Mouse (Mus musculus) gastrocnemius, postnatal 36 days (tissue): ENCODE results near the gene Elf5. TPM values are rescaled to one million over a fixed set of nuclear protein-coding genes. Genes with fewer than 3 reads are reported as not detected.
A peak's percentile ranks its signal among the peaks of the same experiment; 100 is the strongest.

Experiments
- DNase-seq, 2 experiments: peaks; one replicate each; pipeline ENCODE4 v3.0.0; 2022
- intact Hi-C: fragments of 180-260 bp; cut with DNase I; formaldehyde crosslinking; loops from one replicate; pipeline ENCODE4 v1.15.1; 2025
- total RNA-seq, 2 experiments: library from RNA; stranded (reverse); gene quantifications; 2 replicates each; pipeline ENCODE4 v1.2.3; 2021

Gene Elf5
- total RNA-seq, 2 experiments from 2014 or later = not detected

GRCm38 (mm10) chr2:103432695-103433275 lies 21.3 kb downstream of the Elf5 start:
- intact Hi-C loops = no loop called here
- DNase-seq = no peak

DNA sequence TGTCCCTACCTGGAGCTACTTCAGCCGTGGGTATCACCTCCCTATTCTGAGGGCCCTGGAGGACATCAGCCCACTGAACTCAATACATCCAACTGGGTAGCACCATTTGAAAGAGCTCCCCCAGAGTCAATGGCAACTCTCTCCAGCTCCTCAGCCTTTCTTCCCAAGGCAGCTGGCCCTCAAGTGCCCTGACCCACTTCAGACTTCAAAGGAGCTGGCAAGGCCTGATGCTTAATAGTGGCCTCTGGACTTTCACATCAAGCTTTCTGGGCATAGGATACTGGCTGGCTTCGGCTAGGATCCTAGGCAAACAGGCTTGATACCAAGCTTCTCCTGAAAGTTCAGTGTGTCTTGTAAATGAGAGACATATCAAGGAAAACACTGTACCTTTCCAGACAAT lies 23.6 kb downstream of the Elf5 start:
- intact Hi-C loops = no loop called here
- DNase-seq = no peak

GRCm38 (mm10) chr2:103436534-103436933 lies 25.0 kb downstream of the Elf5 start:
- no peak for DNase-seq
- intact Hi-C loops = no loop called here

- no peak for DNase-seq
- intact Hi-C loops = no loop called here
Observed at GRCm38 (mm10) chr2:103439071-103439622, 27.7 kb downstream of the Elf5 start.

GRCm38 (mm10) chr2:103439710-103440109 lies 28.2 kb downstream of the Elf5 start:
- peak; percentile 48 to 57 for DNase-seq
- intact Hi-C loops = no loop called here

DNA sequence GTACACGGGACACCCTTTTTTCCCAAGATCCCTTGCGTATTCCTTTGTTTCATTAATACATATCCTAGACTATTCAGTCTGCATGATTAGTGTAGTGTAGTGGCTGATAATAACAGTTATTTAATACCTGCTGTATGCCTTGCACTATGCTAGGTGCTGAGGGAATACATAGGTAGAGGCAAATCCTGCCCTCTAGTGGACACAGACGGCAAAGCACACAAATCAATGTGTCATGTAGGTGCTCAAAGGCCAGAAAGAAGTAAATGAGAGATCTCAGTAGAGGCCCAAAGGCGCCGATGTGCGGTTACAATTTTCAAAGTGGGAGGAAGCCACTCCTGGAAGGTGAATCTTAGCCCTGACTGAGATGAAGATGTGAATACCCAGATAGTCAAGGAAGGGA lies 34.3 kb downstream of the Elf5 start:
- no peak for DNase-seq
- intact Hi-C loops = no loop called here

- intact Hi-C loops = no loop called here
Observed at GRCm38 (mm10) chr2:103446326-103446725, 34.8 kb downstream of the Elf5 start.

GRCm38 (mm10) chr2:103448947-103449560 lies 37.6 kb downstream of the Elf5 start:
- DNase-seq = no peak
- intact Hi-C loops = no loop called here

More at GRCm38 (mm10) chr2:103446326-103446725, 34.8 kb downstream of the Elf5 start:
- no peak for DNase-seq

- intact Hi-C loops = loop anchor here (10.0 kb wide), 1 partner anchor 295 kb away; no protein-coding TSS in a partner anchor
- no peak for DNase-seq
Observed at GRCm38 (mm10) chr2:103449813-103450212, 38.3 kb downstream of the Elf5 start.

- intact Hi-C loops = loop anchor here (10.0 kb wide), 1 partner anchor 295 kb away; no protein-coding TSS in a partner anchor
- DNase-seq = no peak
Observed at GRCm38 (mm10) chr2:103450267-103450666, 38.8 kb downstream of the Elf5 start.

- DNase-seq = no peak
- intact Hi-C loops = loop anchor here (10.0 kb wide), 1 partner anchor 292 kb away; no protein-coding TSS in a partner anchor
Observed at GRCm38 (mm10) chr2:103452550-103452949, 41.1 kb downstream of the Elf5 start.

DNA sequence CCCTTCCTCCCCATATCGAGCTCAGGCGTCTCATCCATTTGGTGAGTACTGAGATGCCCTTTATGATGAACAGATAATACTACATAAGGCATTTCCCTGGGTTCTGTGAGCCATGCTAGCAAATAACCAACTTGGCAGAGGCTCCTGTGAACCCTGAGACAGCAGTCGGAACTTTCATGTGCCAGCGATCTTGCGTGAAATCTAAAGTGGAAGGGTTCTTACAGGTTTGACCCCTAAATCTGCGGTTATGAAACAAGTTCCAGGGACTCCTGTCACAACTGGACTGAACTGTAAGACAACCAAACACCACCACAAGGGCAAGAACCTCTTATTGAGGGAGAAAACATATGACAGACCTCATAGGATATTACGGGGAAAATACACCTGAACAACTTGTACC lies 44.3 kb downstream of the Elf5 start:
- DNase-seq = no peak
- intact Hi-C loops = loop anchor here (1.0 to 10.0 kb wide), 2 partner anchors 92 to 289 kb away; no protein-coding TSS in a partner anchor

DNA sequence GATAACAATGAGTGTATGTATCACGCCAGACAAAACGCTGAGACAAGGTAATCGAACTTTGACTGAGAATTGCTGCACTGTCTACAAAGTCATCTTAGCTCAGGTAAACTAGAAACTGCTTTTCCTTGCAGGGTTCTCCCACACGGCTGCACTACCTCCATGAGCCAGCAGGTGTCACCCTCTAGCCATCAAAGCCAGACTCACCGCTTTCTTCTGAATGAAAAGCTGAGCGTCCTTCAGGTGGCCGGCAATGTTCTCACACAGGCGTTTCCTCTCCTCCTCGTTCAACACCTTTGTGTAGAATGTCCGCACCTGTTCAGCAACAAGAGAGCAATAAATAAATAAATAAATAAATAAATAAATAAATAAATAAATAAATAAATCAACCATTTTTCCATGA lies 45.2 kb downstream of the Elf5 start:
- DNase-seq = peak; percentile 75 to 77
- intact Hi-C loops = loop anchor here (1.0 to 10.0 kb wide), 2 partner anchors 91 to 288 kb away; no protein-coding TSS in a partner anchor

DNA sequence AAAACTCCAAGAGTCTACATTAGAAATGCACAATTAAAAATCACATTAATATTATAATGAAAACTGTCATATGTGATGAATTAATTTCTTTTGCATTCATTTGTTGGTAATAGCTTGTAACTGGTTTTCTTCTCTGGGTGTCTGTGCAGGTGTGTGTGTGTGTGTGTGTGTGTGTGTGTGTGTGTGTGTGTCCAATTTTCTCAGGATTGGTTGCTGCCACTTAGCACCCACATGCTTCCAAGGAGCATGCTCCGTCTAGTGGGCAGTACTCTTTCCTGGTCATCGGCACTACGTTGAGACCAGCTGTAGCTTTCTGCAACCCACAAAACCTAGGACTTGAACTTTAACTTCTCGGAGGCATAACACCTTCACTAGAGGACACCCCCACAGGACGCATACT lies 45.6 kb downstream of the Elf5 start:
- DNase-seq = no peak
- intact Hi-C loops = loop anchor here (10.0 kb wide), 1 partner anchor 288 kb away; no protein-coding TSS in a partner anchor

- DNase-seq = no peak
- intact Hi-C loops = loop anchor here (10.0 kb wide), 1 partner anchor 287 kb away; no protein-coding TSS in a partner anchor
Observed at GRCm38 (mm10) chr2:103457628-103458027, 46.1 kb downstream of the Elf5 start.

DNA sequence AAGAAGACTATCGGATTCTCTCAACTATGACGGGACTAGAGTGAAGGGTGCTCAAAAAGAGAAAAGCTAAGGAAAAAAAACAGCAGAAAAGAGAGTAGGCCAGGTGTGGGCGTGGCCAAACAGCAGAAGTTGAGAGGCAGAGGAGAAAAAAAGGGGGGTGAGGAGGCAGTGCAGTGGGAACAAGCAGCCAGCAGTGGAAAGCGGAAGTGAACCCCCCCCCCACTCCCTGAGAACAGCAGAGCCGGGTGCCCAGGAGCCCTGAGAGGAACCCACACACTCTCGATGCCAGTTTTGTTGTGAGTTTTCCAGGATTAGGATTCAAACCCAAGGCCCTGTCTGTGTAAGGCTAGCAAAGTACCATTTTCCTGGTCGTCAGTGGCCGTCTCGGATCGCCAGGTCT lies 47.6 kb downstream of the Elf5 start:
- DNase-seq = no peak
- intact Hi-C loops = loop anchor here (10.0 kb wide), 1 partner anchor 286 kb away; no protein-coding TSS in a partner anchor

DNA sequence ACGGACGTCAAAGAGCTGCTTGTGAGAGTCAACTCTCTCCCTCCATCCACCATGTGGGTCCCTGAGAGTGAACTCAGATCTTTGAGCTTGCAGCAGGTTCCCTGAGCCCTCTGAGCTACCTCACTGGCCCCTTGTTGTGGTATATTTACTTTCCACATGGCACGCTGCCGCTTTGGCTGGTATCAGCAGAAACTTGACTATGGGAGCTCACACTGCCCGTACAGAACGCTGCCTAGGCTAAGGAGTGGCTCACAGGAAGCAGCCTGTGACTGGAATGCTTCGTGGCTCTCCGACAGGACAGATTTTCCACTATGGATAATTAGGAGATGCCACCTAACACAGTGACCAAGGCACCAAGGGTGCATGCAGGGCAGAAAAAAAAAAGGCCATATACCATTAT lies 49.7 kb downstream of the Elf5 start:
- intact Hi-C loops = loop anchor here (10.0 kb wide), 1 partner anchor 264 kb away; no protein-coding TSS in a partner anchor
- DNase-seq = no peak

GRCm38 (mm10) chr2:103461743-103462142 lies 50.3 kb downstream of the Elf5 start:
- intact Hi-C loops = loop anchor here (10.0 kb wide), 1 partner anchor 263 kb away; no protein-coding TSS in a partner anchor
- DNase-seq = no peak

DNA sequence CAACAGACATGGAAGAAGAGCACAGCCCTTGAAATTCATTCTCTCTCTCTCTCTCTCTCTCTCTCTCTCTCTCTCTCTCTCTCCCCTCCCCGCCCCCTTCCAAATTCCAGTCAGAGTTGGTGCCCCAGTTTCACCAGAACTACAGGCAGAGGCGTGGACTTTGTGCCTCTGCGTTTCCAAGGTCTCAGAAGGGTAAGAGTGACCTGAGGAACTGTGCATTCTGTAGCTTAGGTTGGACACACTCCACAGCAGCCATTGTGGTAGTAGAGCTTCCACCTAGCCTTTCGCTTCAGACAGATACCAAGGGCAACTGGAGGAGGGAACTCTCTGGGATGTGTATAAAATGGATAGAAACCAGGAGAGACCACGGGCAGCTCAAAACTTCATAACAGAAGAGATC lies 51.3 kb downstream of the Elf5 start:
- DNase-seq = no peak
- intact Hi-C loops = loop anchor here (10.0 kb wide), 1 partner anchor 262 kb away; no protein-coding TSS in a partner anchor

- DNase-seq = no peak
- intact Hi-C loops = loop anchor here (10.0 kb wide), 1 partner anchor 260 kb away; no protein-coding TSS in a partner anchor
Observed at GRCm38 (mm10) chr2:103464524-103464923, 53.0 kb downstream of the Elf5 start.

DNA sequence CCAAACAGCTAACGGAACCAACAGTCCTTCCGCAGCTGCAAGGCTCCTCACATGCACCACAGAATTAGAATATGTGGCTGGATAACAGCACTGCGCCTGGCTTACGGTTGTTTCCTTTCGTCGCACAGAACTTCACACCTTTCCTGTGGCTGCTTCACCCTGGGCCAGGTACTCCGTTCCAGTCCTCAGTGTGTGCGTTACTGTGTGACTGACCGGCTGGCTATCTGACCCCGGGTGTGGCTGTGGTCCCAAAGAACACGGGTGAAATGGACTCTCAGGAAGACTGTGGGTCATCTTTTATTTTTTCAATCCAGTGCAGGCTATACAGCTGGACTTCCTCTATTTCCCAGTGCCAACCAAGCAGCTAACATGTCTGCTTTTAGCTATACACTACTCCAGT lies 53.9 kb downstream of the Elf5 start:
- no peak for DNase-seq
- intact Hi-C loops = loop anchor here (10.0 kb wide), 1 partner anchor 259 kb away; no protein-coding TSS in a partner anchor
